Mouse (Mus musculus): ENCODE data around the gene Glipr2. TPM values are rescaled to one million over a fixed set of nuclear protein-coding genes. Genes with fewer than 3 reads are reported as not detected.
A peak's percentile ranks its signal among the peaks of the same experiment; 100 is the strongest.

Glipr2 gene
- total and polyA plus RNA-seq, 3 experiments: 60.3 to 146 (median 62.8) TPM

GRCm38 (mm10) chr4:44004623-44005409, 47.6 kb downstream of the Glipr2 start:
- Histone ChIP-seq H3K27ac (ENCODE audit: insufficient read depth, low read depth) (no peak overlapping the region), H3K4me3 (replicated peaks in 1 of 3; ENCODE audit: low read depth in 2 of 3, low read length in 2 of 3, poor library complexity in 1 of 3) (peak overlapping the region in 1 of 3 experiments; percentile 55), H3K4me1 (ENCODE audit: control insufficient read depth in 1 of 2, insufficient read depth in 2 of 2) (peaks cover 0 to 13% of the 10 kb centered on the region in 2 experiments; a peak in 2 of 4 replicates), H3K4me2 (ENCODE audit: insufficient read depth, low read depth, poor library complexity, severe bottlenecking) (0 out of 2 replicates have a peak overlapping the region, but pooled peaks have one; percentile 61), H3K79me2 (replicated peaks; ENCODE audit: control insufficient read depth, extremely low read depth, insufficient read depth, poor library complexity, severe bottlenecking) (no peaks in the 10 kb centered on the region), H3K36me3 (replicated peaks in 1 of 2; ENCODE audit: control insufficient read depth in 1 of 2, insufficient read depth in 1 of 2, low read length in 1 of 2) (peaks cover 0 to 17% of the 10 kb centered on the region in 2 experiments), H3K9ac (ENCODE audit: insufficient read depth, low read depth) (peak overlapping the region; percentile 37; the same call in 1 of the 2 replicates), H3K27me3 (replicated peaks) (no peaks in the 10 kb centered on the region), H3K9me3 (replicated peaks; ENCODE audit: low read length) (no peaks in the 10 kb centered on the region)
- dilution Hi-C loops (cut with MboI; ENCODE audit: extremely low pct_ligation_motif_present, extremely low pct_unique_long_range_greater_than_20kb, low sequenced_read_pairs) (no loop called here), in situ Hi-C loops (cut with MboI; ENCODE audit: low pct_ligation_motif_present, low pct_unique_long_range_greater_than_20kb, low sequenced_read_pairs) (no loop called here)
- DNase-seq (ENCODE audit: extremely low read depth): no peak
- TF ChIP-seq ZNF384 (IDR thresholded peaks at IDR 0.05; ENCODE audit: low read depth, low read length): no peak
- no peak for TF ChIP-seq EP300 (IDR thresholded peaks at IDR 0.05; ENCODE audit: low read length)
- no peak for TF ChIP-seq KAT2A (IDR thresholded peaks at IDR 0.05; ENCODE audit: insufficient replicate concordance, low read length)
- TF ChIP-seq CHD2 (IDR thresholded peaks at IDR 0.05; ENCODE audit: low read length): no peak
- no peak for TF ChIP-seq RAD21 (IDR thresholded peaks at IDR 0.05; ENCODE audit: low read depth, low read length)
- no peak for TF ChIP-seq JUN (IDR thresholded peaks at IDR 0.05; ENCODE audit: insufficient read depth, low read depth, low read length)
- TF ChIP-seq MAX (IDR thresholded peaks at IDR 0.05; ENCODE audit: low read length): no peak
- TF ChIP-seq PAX5 (IDR thresholded peaks at IDR 0.05; ENCODE audit: low read length): no peak
- no peak for TF ChIP-seq BHLHE40 (IDR thresholded peaks at IDR 0.05; ENCODE audit: low read depth, low read length)
- no peak for TF ChIP-seq TCF12 (IDR thresholded peaks at IDR 0.05; ENCODE audit: low read depth, low read length)
- no peak for TF ChIP-seq POLR2A (IDR thresholded peaks at IDR 0.05; ENCODE audit: low read depth, low read length)

- dilution Hi-C loops (cut with MboI; ENCODE audit: extremely low pct_ligation_motif_present, extremely low pct_unique_long_range_greater_than_20kb, low sequenced_read_pairs) (no loop called here), in situ Hi-C loops (cut with MboI; ENCODE audit: low pct_ligation_motif_present, low pct_unique_long_range_greater_than_20kb, low sequenced_read_pairs) (no loop called here)
- Histone ChIP-seq H3K9me3 (replicated peaks; ENCODE audit: low read length) (no peaks in the 10 kb centered on the region), H3K27me3 (replicated peaks) (no peaks in the 10 kb centered on the region), H3K9ac (ENCODE audit: insufficient read depth, low read depth) (no peak overlapping the region), H3K4me2 (ENCODE audit: insufficient read depth, low read depth, poor library complexity, severe bottlenecking) (no peak overlapping the region), H3K27ac (ENCODE audit: insufficient read depth, low read depth) (no peak overlapping the region), H3K4me3 (replicated peaks in 1 of 3; ENCODE audit: low read depth in 2 of 3, low read length in 2 of 3, poor library complexity in 1 of 3) (no peak overlapping the region), H3K79me2 (replicated peaks; ENCODE audit: control insufficient read depth, extremely low read depth, insufficient read depth, poor library complexity, severe bottlenecking) (peaks cover 26% of the 10 kb centered on the region), H3K36me3 (replicated peaks in 1 of 2; ENCODE audit: control insufficient read depth in 1 of 2, insufficient read depth in 1 of 2, low read length in 1 of 2) (peaks cover 0 to 34% of the 10 kb centered on the region in 2 experiments), H3K4me1 (ENCODE audit: control insufficient read depth in 1 of 2, insufficient read depth in 2 of 2) (peaks cover 3 to 21% of the 10 kb centered on the region in 2 experiments; a peak in 3 of 4 replicates)
- no peak for DNase-seq (ENCODE audit: extremely low read depth)
- TF ChIP-seq CTCF (conservative IDR thresholded peaks at IDR 0.05 in 1 of 2, IDR thresholded peaks at IDR 0.05 in 1 of 2; ENCODE audit: low read depth in 2 of 2, low read length in 2 of 2) (peak in 1 of 2 experiments; percentile 69; a peak in 2 of 4 replicates), MYC (IDR thresholded peaks at IDR 0.05; ENCODE audit: low read depth, low read length) (no peak), KAT2A (IDR thresholded peaks at IDR 0.05; ENCODE audit: insufficient replicate concordance, low read length) (no peak), SMC3 (IDR thresholded peaks at IDR 0.05; ENCODE audit: low read depth, low read length) (peak; percentile 23; the same call in 1 of the 2 replicates), MEF2A (IDR thresholded peaks at IDR 0.05; ENCODE audit: borderline replicate concordance, low read depth, low read length) (no peak), ZNF384 (IDR thresholded peaks at IDR 0.05; ENCODE audit: low read depth, low read length) (peak; percentile 35; the same call in 1 of the 2 replicates), BHLHE40 (IDR thresholded peaks at IDR 0.05; ENCODE audit: low read depth, low read length) (no peak), HCFC1 (IDR thresholded peaks at IDR 0.05; ENCODE audit: low read depth, low read length) (no peak)
Observed at GRCm38 (mm10) chr4:44010176-44010575, 53.0 kb downstream of the Glipr2 start.

Measured in CH12.LX (cell line).